In genomic region chr5:31620326-31620725, GRCm38 (mm10) we compare ENCODE assay signal across 19 mouse cellular contexts. TPM values are rescaled to one million over a fixed set of nuclear protein-coding genes. Genes with fewer than 3 reads are reported as not detected.
DNase-seq lines count a peak whose midpoint lies in the region; ATAC-seq lines count a peak whose summit lies in the region.
"Had no signal": no experiment of that assay in that cellular context is flagged by ENCODE, and none has a peak within 500 bp of the region (broad histone marks: within the 10 kb centered on the region; RNA-seq: fewer than 3 reads in every experiment).

No protein-coding gene starts in this region.

- DNase-seq in 3134 (ENCODE audit: extremely low read depth, insufficient read length, low spot score) (peak; percentile 58), 3T3-L1 (ENCODE audit: low read depth, low spot score) (peak; percentile 67)
- no peak for DNase-seq in yolk sac, embryonic 10.5 days (ENCODE audit: low spot score)
- DNase-seq: adrenal gland, adult 2 months; adrenal gland, adult 8-10 months; adrenal gland, postnatal 10 days; adrenal gland, postnatal 14 days; adrenal gland, postnatal 25 days; adrenal gland, postnatal 36 days; B cell, adult 2 months; cerebellum, adult 11 months; cerebellum, adult 11-12 months; cerebellum, adult 18-20 months; cerebellum, adult 2 months; cerebellum, adult 8-10 months; cerebellum, adult 9-10 months had no signal

- ATAC-seq in activated CD4-positive, CD25-positive, alpha-beta regulatory T cell, adult 4 months, result no peak
- ATAC-seq: CD4-positive, CD25-positive, alpha-beta regulatory T cell, adult 4 months; Patski had no signal

RNA-seq across cellular contexts. Expression of gene Mrpl33, which starts 23.6 kb away (rescaled TPM):
- polyA plus RNA-seq in activated CD4-positive, CD25-positive, alpha-beta regulatory T cell, adult 4 months (2017; shearing (Covaris generic)), result 100 to 1,000 TPM; 343 to 421 TPM
